In the genomic region with DNA sequence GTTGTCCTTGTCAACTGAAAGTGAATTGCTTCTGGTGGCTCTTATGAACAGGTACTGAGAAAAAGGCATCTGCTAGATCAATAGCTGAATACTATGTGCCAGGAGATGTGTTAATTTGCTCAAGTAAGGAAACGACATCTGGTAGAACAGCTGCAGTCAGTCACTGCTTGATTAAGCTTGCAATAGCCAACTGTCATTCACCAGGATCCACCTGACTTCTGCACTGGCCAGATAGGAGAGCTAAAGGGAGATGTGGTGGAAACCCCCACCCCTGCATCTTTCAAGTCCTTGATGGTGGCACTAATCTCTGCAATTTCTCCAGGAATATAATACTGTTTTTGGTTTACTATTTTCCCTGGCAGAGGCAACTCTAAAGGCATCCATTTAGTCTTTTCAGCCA, we compare ENCODE assay signal across 23 mouse cellular contexts. TPM values are rescaled to one million over a fixed set of nuclear protein-coding genes. Genes with fewer than 3 reads are reported as not detected.
A peak's percentile ranks its signal among the peaks of the same experiment; 100 is the strongest.
DNase-seq lines count a peak whose midpoint lies in the region; ATAC-seq and TF ChIP-seq lines count a peak whose summit lies in the region.
"Had no signal": no experiment of that assay in that cellular context is flagged by ENCODE, and none has a peak within 500 bp of the region (broad histone marks: within the 10 kb centered on the region; RNA-seq: fewer than 3 reads in every experiment).

No protein-coding gene starts in this region.

- no peak overlapping the region for H3K4me3 ChIP-seq in heart, embryonic 11.5 days (ENCODE audit: low read depth, low read length)
- H3K4me3 ChIP-seq in liver, embryonic 15.5 days (replicated peaks): no peak overlapping the region
- H3K4me3 ChIP-seq in intestine, embryonic 15.5 days (replicated peaks): no peak overlapping the region
- H3K4me3 ChIP-seq in midbrain, embryonic 14.5 days (replicated peaks; ENCODE audit: low read depth, low read length): no peak overlapping the region
- no peak overlapping the region for H3K4me3 ChIP-seq in thymus, adult 2 months (ENCODE audit: control insufficient read depth, insufficient read depth, low read length)
- H3K4me3 ChIP-seq: embryonic facial prominence, embryonic 15.5 days; forebrain, embryonic 10.5 days; layer of hippocampus, adult 2 months; limb, embryonic 10.5 days; midbrain, embryonic 12.5 days; neural tube, embryonic 12.5 days had no signal

- H3K4me2 ChIP-seq in heart, embryonic 11.5 days: no peak overlapping the region
- no peak overlapping the region for H3K4me2 ChIP-seq in liver, embryonic 15.5 days
- no peak overlapping the region for H3K4me2 ChIP-seq in intestine, embryonic 15.5 days (replicated peaks)
- no peak overlapping the region for H3K4me2 ChIP-seq in midbrain, embryonic 14.5 days (ENCODE audit: low read length)
- H3K4me2 ChIP-seq: embryonic facial prominence, embryonic 15.5 days; midbrain, embryonic 12.5 days; neural tube, embryonic 12.5 days had no signal

- no peaks in the 10 kb centered on the region for H3K36me3 ChIP-seq in heart, embryonic 11.5 days (ENCODE audit: control insufficient read depth, insufficient read depth, low read length)
- H3K36me3 ChIP-seq in liver, embryonic 15.5 days (replicated peaks): no peaks in the 10 kb centered on the region
- H3K36me3 ChIP-seq in intestine, embryonic 15.5 days: no peaks in the 10 kb centered on the region
- no peaks in the 10 kb centered on the region for H3K36me3 ChIP-seq in midbrain, embryonic 14.5 days (ENCODE audit: control insufficient read depth, insufficient read depth, low read length)
- no peaks in the 10 kb centered on the region for H3K36me3 ChIP-seq in thymus, adult 2 months (ENCODE audit: control insufficient read depth, insufficient read depth, low read length)
- H3K36me3 ChIP-seq: embryonic facial prominence, embryonic 15.5 days; forebrain, embryonic 10.5 days; limb, embryonic 10.5 days; midbrain, embryonic 12.5 days; neural tube, embryonic 12.5 days had no signal

- H3K9ac ChIP-seq in heart, embryonic 11.5 days (ENCODE audit: low read depth, low read length): no peak overlapping the region
- no peak overlapping the region for H3K9ac ChIP-seq in liver, embryonic 15.5 days
- H3K9ac ChIP-seq in intestine, embryonic 15.5 days: no peak overlapping the region
- no peak overlapping the region for H3K9ac ChIP-seq in midbrain, embryonic 14.5 days (replicated peaks; ENCODE audit: low read length)
- H3K9ac ChIP-seq: embryonic facial prominence, embryonic 15.5 days; forebrain, postnatal 0 days; midbrain, embryonic 12.5 days; neural tube, embryonic 12.5 days had no signal

- H3K9me3 ChIP-seq in heart, embryonic 11.5 days (replicated peaks; ENCODE audit: control insufficient read depth, low read length): no peaks in the 10 kb centered on the region
- no peaks in the 10 kb centered on the region for H3K9me3 ChIP-seq in liver, embryonic 15.5 days (replicated peaks)
- no peaks in the 10 kb centered on the region for H3K9me3 ChIP-seq in intestine, embryonic 15.5 days
- H3K9me3 ChIP-seq in midbrain, embryonic 14.5 days (ENCODE audit: control insufficient read depth, low read length): no peaks in the 10 kb centered on the region
- H3K9me3 ChIP-seq: embryonic facial prominence, embryonic 15.5 days; forebrain, embryonic 10.5 days; limb, embryonic 10.5 days; midbrain, embryonic 12.5 days; neural tube, embryonic 12.5 days had no signal

- no peak for TF ChIP-seq CTCF in thymus, adult 2 months (IDR thresholded peaks at IDR 0.05; ENCODE audit: borderline replicate concordance, control insufficient read depth, extremely low read depth, insufficient read depth, low read length, poor library complexity)

- WGBS in heart, embryonic 11.5 days (ENCODE audit: insufficient replicate concordance): 56% methylated on average over 1 of the region's 1 CpGs
- 23% methylated on average over 1 of the region's 1 CpGs for WGBS in liver, embryonic 15.5 days (ENCODE audit: insufficient replicate concordance)
- 58% methylated on average over 1 of the region's 1 CpGs for WGBS in intestine, embryonic 15.5 days
- 47% methylated on average over 1 of the region's 1 CpGs for whole genome bisulfite sequencing in midbrain, embryonic 14.5 days
- 71% methylated on average over 1 of the region's 1 CpGs for WGBS in thymus, adult 2 months

- no peaks in the 10 kb centered on the region for H3K4me1 ChIP-seq in heart, embryonic 11.5 days (ENCODE audit: control insufficient read depth, insufficient read depth, low read length)
- peaks cover 16% of the 10 kb centered on the region for H3K4me1 ChIP-seq in liver, embryonic 15.5 days (replicated peaks)
- H3K4me1 ChIP-seq in intestine, embryonic 15.5 days (replicated peaks): no peaks in the 10 kb centered on the region; the same call in 1 of the 2 replicates
- no peaks in the 10 kb centered on the region for H3K4me1 ChIP-seq in midbrain, embryonic 14.5 days (ENCODE audit: control insufficient read depth, insufficient read depth, low read length)
- H3K4me1 ChIP-seq in thymus, adult 2 months (replicated peaks; ENCODE audit: control insufficient read depth, insufficient read depth, low read length): no peaks in the 10 kb centered on the region
- H3K4me1 ChIP-seq: embryonic facial prominence, embryonic 15.5 days; forebrain, embryonic 10.5 days; limb, embryonic 10.5 days; midbrain, embryonic 12.5 days; neural tube, embryonic 12.5 days had no signal

- H3K27me3 ChIP-seq in heart, embryonic 11.5 days (ENCODE audit: control insufficient read depth, insufficient read depth, low read length): no peaks in the 10 kb centered on the region
- peaks cover 3% of the 10 kb centered on the region; the same call in 1 of the 2 replicates for H3K27me3 ChIP-seq in liver, embryonic 15.5 days
- H3K27me3 ChIP-seq in intestine, embryonic 15.5 days (replicated peaks): no peaks in the 10 kb centered on the region
- H3K27me3 ChIP-seq in midbrain, embryonic 14.5 days (ENCODE audit: control insufficient read depth, insufficient read depth, low read length): no peaks in the 10 kb centered on the region
- no peaks in the 10 kb centered on the region for H3K27me3 ChIP-seq in thymus, adult 2 months (ENCODE audit: control insufficient read depth, insufficient read depth, low read length)
- H3K27me3 ChIP-seq: embryonic facial prominence, embryonic 15.5 days; midbrain, embryonic 12.5 days; neural tube, embryonic 12.5 days had no signal

- DNase-seq in heart, adult 11 months: peak; percentile 43
- no peak for DNase-seq in midbrain, embryonic 14.5 days
- DNase-seq in thymus, adult 2 months: no peak
- DNase-seq: cerebellum, adult 8-10 months; cerebellum, postnatal 36 days; forebrain, postnatal 0 days; kidney, postnatal 25 days; retina, postnatal 1 day; right cerebral cortex, postnatal 25 days; thymus, postnatal 36 days had no signal

- H3K27ac ChIP-seq in heart, embryonic 11.5 days (ENCODE audit: low read depth, low read length): no peak overlapping the region
- H3K27ac ChIP-seq in liver, embryonic 15.5 days (replicated peaks): no peak overlapping the region
- no peak overlapping the region for H3K27ac ChIP-seq in intestine, embryonic 15.5 days
- no peak overlapping the region for H3K27ac ChIP-seq in midbrain, embryonic 14.5 days (replicated peaks; ENCODE audit: low read depth, low read length)
- no peak overlapping the region for H3K27ac ChIP-seq in thymus, adult 2 months (ENCODE audit: control insufficient read depth, insufficient read depth, low read length)
- H3K27ac ChIP-seq: embryonic facial prominence, embryonic 15.5 days; forebrain, embryonic 10.5 days; layer of hippocampus, adult 2 months; limb, embryonic 10.5 days; midbrain, embryonic 12.5 days; neural tube, embryonic 12.5 days had no signal

- ATAC-seq in heart, embryonic 11.5 days (replicated peaks; ENCODE audit: insufficient number of reproducible peaks, low FRiP score, low TSS enrichment): no peak
- 0 out of 2 replicates have a peak, but pooled peaks have one; percentile 55 for ATAC-seq in erythroid progenitor cell, adult 5-6 weeks (replicated peaks; ENCODE audit: low FRiP score, poor library complexity, severe bottlenecking)
- peak; percentile 71 for ATAC-seq in liver, embryonic 15.5 days (ENCODE audit: insufficient read depth)
- no peak for ATAC-seq in intestine, embryonic 15.5 days
- ATAC-seq in midbrain, embryonic 14.5 days (ENCODE audit: low FRiP score, low TSS enrichment): no peak
- ATAC-seq: forebrain, postnatal 0 days; hindbrain, embryonic 16.5 days; intestine, embryonic 16.5 days; lung, postnatal 0 days had no signal

- no peak for TF ChIP-seq POLR2A in thymus, adult 2 months (IDR thresholded peaks at IDR 0.05; ENCODE audit: control insufficient read depth, extremely low read depth, insufficient read depth, low read length, poor library complexity)

RNA-seq across cellular contexts. Expression of a gene that starts 19.7 kb away (rescaled TPM):
- polyA plus RNA-seq in heart, embryonic 11.5 days (2014; fragmentation: Nextera tagmentation; extraction: Ambion mirVana): 293 and 305 TPM in 2 replicates
- 171 and 185 TPM in 2 replicates for total RNA-seq in erythroid progenitor cell, adult 5-6 weeks (2015; ENCODE audit: low replicate concordance)
- 25.2 and 96.7 TPM in 2 replicates for total RNA-seq in erythroid progenitor cell, adult 5-6 weeks (2017; ENCODE audit: low replicate concordance)
- polyA plus RNA-seq in liver, embryonic 15.5 days (2015; fragmentation: Nextera tagmentation; extraction: Ambion mirVana): 166 and 172 TPM in 2 replicates
- 293 and 336 TPM in 2 replicates for polyA plus RNA-seq in intestine, embryonic 15.5 days (2015; fragmentation: Nextera tagmentation; extraction: Ambion mirVana)
- polyA plus RNA-seq in midbrain, embryonic 14.5 days (2014; fragmentation: Nextera tagmentation; extraction: Ambion mirVana): 377 and 407 TPM in 2 replicates
- polyA plus RNA-seq in thymus, adult 2 months (2012; rRNA removed): 314 and 384 TPM in 2 replicates

RNA-seq across cellular contexts. Expression of a gene that starts 26.4 kb away (rescaled TPM):
- 36.8 and 45.6 TPM in 2 replicates for polyA plus RNA-seq in heart, embryonic 11.5 days (2014; fragmentation: Nextera tagmentation; extraction: Ambion mirVana)
- 31.7 and 38.1 TPM in 2 replicates for total RNA-seq in erythroid progenitor cell, adult 5-6 weeks (2015; ENCODE audit: low replicate concordance)
- total RNA-seq in erythroid progenitor cell, adult 5-6 weeks (2017; ENCODE audit: low replicate concordance): 31.1 and 34.5 TPM in 2 replicates
- 98.5 and 126 TPM in 2 replicates for polyA plus RNA-seq in liver, embryonic 15.5 days (2015; fragmentation: Nextera tagmentation; extraction: Ambion mirVana)
- 108 and 123 TPM in 2 replicates for polyA plus RNA-seq in intestine, embryonic 15.5 days (2015; fragmentation: Nextera tagmentation; extraction: Ambion mirVana)
- 7.3 and 9.1 TPM in 2 replicates for polyA plus RNA-seq in midbrain, embryonic 14.5 days (2014; fragmentation: Nextera tagmentation; extraction: Ambion mirVana)
- 15.9 and 26.7 TPM in 2 replicates for polyA plus RNA-seq in thymus, adult 2 months (2012; rRNA removed)

RNA-seq across cellular contexts. Expression of a gene that starts 47.4 kb away (rescaled TPM):
- polyA plus RNA-seq in heart, embryonic 11.5 days (2014; fragmentation: Nextera tagmentation; extraction: Ambion mirVana): 6.7 and 7.9 TPM in 2 replicates
- total RNA-seq in erythroid progenitor cell, adult 5-6 weeks (2015; ENCODE audit: low replicate concordance): 4.3 and 6.7 TPM in 2 replicates
- total RNA-seq in erythroid progenitor cell, adult 5-6 weeks (2017; ENCODE audit: low replicate concordance): 1.4 and 2.3 TPM in 2 replicates
- polyA plus RNA-seq in liver, embryonic 15.5 days (2015; fragmentation: Nextera tagmentation; extraction: Ambion mirVana): 1.3 and 1.5 TPM in 2 replicates
- polyA plus RNA-seq in intestine, embryonic 15.5 days (2015; fragmentation: Nextera tagmentation; extraction: Ambion mirVana): 6.2 and 6.9 TPM in 2 replicates
- polyA plus RNA-seq in midbrain, embryonic 14.5 days (2014; fragmentation: Nextera tagmentation; extraction: Ambion mirVana): 8.3 and 8.6 TPM in 2 replicates
- polyA plus RNA-seq in thymus, adult 2 months (2012; rRNA removed): 33.3 and 36.8 TPM in 2 replicates

Comparison
In these comparisons a context has a peak if more than half of its experiments do, and no peak if none do; other contexts are left out.
1. ATAC-seq: peak in erythroid progenitor cell, adult 5-6 weeks (single experiment) and liver, embryonic 15.5 days (single experiment); none in heart, embryonic 11.5 days (single experiment), intestine, embryonic 15.5 days (single experiment) and midbrain, embryonic 14.5 days (single experiment).